Mouse (Mus musculus): ENCODE results near the gene Afdn. TPM values are rescaled to one million over a fixed set of nuclear protein-coding genes. Genes with fewer than 3 reads are reported as not detected.

The Afdn gene
- polyA plus RNA-seq, 1 experiment from 2014 or later: 146 TPM

GRCm38 (mm10) chr17:13898838-13899237, 138.5 kb downstream of the Afdn start:
- H3K4me3 ChIP-seq (replicated peaks; ENCODE audit: low read length): no peak overlapping the region
- H3K9ac ChIP-seq (replicated peaks; ENCODE audit: low read depth, low read length): no peak overlapping the region
- peaks cover 32% of the 10 kb centered on the region; the same call in 1 of the 2 replicates for H3K36me3 ChIP-seq (ENCODE audit: control insufficient read depth, insufficient read depth)
- H3K27ac ChIP-seq (ENCODE audit: low read length): no peak overlapping the region
- WGBS: 91% methylated on average over 17 of the region's 17 CpGs
- no peaks in the 10 kb centered on the region for H3K27me3 ChIP-seq (replicated peaks; ENCODE audit: control insufficient read depth, insufficient read depth, low read length)
- ATAC-seq: no peak
- no peaks in the 10 kb centered on the region for H3K4me1 ChIP-seq (replicated peaks; ENCODE audit: control insufficient read depth, insufficient read depth, low read length)
- H3K9me3 ChIP-seq (ENCODE audit: control insufficient read depth, low read length): no peaks in the 10 kb centered on the region
- no peak overlapping the region for H3K4me2 ChIP-seq (ENCODE audit: low read length)

- Histone ChIP-seq H3K4me1 (replicated peaks; ENCODE audit: control insufficient read depth, insufficient read depth, low read length) (no peaks in the 10 kb centered on the region), H3K4me2 (ENCODE audit: low read length) (no peak overlapping the region), H3K27me3 (replicated peaks; ENCODE audit: control insufficient read depth, insufficient read depth, low read length) (no peaks in the 10 kb centered on the region), H3K9me3 (ENCODE audit: control insufficient read depth, low read length) (no peaks in the 10 kb centered on the region), H3K4me3 (replicated peaks; ENCODE audit: low read length) (no peak overlapping the region), H3K27ac (ENCODE audit: low read length) (no peak overlapping the region), H3K36me3 (ENCODE audit: control insufficient read depth, insufficient read depth) (peaks cover 33% of the 10 kb centered on the region; the same call in 1 of the 2 replicates), H3K9ac (replicated peaks; ENCODE audit: low read depth, low read length) (no peak overlapping the region)
- WGBS: 91% methylated on average over 7 of the region's 7 CpGs
- no peak for ATAC-seq
These were observed 138.9 kb downstream of the Afdn start for GRCm38 (mm10) chr17:13899241-13899640.

- H3K9me3 ChIP-seq (ENCODE audit: control insufficient read depth, low read length): no peaks in the 10 kb centered on the region
- no peaks in the 10 kb centered on the region for H3K4me1 ChIP-seq (replicated peaks; ENCODE audit: control insufficient read depth, insufficient read depth, low read length)
- H3K27me3 ChIP-seq (replicated peaks; ENCODE audit: control insufficient read depth, insufficient read depth, low read length): no peaks in the 10 kb centered on the region
- H3K4me2 ChIP-seq (ENCODE audit: low read length): no peak overlapping the region
- peaks cover 27% of the 10 kb centered on the region; the same call in 1 of the 2 replicates for H3K36me3 ChIP-seq (ENCODE audit: control insufficient read depth, insufficient read depth)
- H3K27ac ChIP-seq (ENCODE audit: low read length): no peak overlapping the region
- WGBS: 92% methylated on average over 8 of the region's 8 CpGs
- ATAC-seq: no peak
- no peak overlapping the region for H3K9ac ChIP-seq (replicated peaks; ENCODE audit: low read depth, low read length)
- no peak overlapping the region for H3K4me3 ChIP-seq (replicated peaks; ENCODE audit: low read length)
These were observed 143.5 kb downstream of the Afdn start for GRCm38 (mm10) chr17:13903793-13904192.

GRCm38 (mm10) chr17:13907082-13907481, 146.7 kb downstream of the Afdn start:
- Histone ChIP-seq H3K9me3 (ENCODE audit: control insufficient read depth, low read length) (no peaks in the 10 kb centered on the region), H3K27me3 (replicated peaks; ENCODE audit: control insufficient read depth, insufficient read depth, low read length) (no peaks in the 10 kb centered on the region), H3K4me3 (replicated peaks; ENCODE audit: low read length) (no peak overlapping the region), H3K4me1 (replicated peaks; ENCODE audit: control insufficient read depth, insufficient read depth, low read length) (no peaks in the 10 kb centered on the region), H3K9ac (replicated peaks; ENCODE audit: low read depth, low read length) (no peak overlapping the region), H3K4me2 (ENCODE audit: low read length) (no peak overlapping the region), H3K36me3 (ENCODE audit: control insufficient read depth, insufficient read depth) (peaks cover 11% of the 10 kb centered on the region; the same call in 1 of the 2 replicates), H3K27ac (ENCODE audit: low read length) (no peak overlapping the region)
- WGBS: 94% methylated on average over 5 of the region's 5 CpGs
- no peak for ATAC-seq

- H3K4me3 ChIP-seq (replicated peaks; ENCODE audit: low read length): no peak overlapping the region
- H3K4me1 ChIP-seq (replicated peaks; ENCODE audit: control insufficient read depth, insufficient read depth, low read length): no peaks in the 10 kb centered on the region
- H3K4me2 ChIP-seq (ENCODE audit: low read length): no peak overlapping the region
- no peak overlapping the region for H3K27ac ChIP-seq (ENCODE audit: low read length)
- H3K36me3 ChIP-seq (ENCODE audit: control insufficient read depth, insufficient read depth): peaks cover 9% of the 10 kb centered on the region; the same call in 1 of the 2 replicates
- H3K9me3 ChIP-seq (ENCODE audit: control insufficient read depth, low read length): no peaks in the 10 kb centered on the region
- H3K9ac ChIP-seq (replicated peaks; ENCODE audit: low read depth, low read length): no peak overlapping the region
- no peak for ATAC-seq
- H3K27me3 ChIP-seq (replicated peaks; ENCODE audit: control insufficient read depth, insufficient read depth, low read length): no peaks in the 10 kb centered on the region
- WGBS: 86% methylated on average over 1 of the region's 1 CpGs
These were observed 147.3 kb downstream of the Afdn start for GRCm38 (mm10) chr17:13907681-13908080.

GRCm38 (mm10) chr17:13913951-13914350, 153.6 kb downstream of the Afdn start:
- WGBS: 36% methylated on average over 4 of the region's 4 CpGs
- H3K4me1 ChIP-seq (replicated peaks; ENCODE audit: control insufficient read depth, insufficient read depth, low read length): no peaks in the 10 kb centered on the region; the same call in 1 of the 2 replicates
- ATAC-seq: no peak
- H3K9ac ChIP-seq (replicated peaks; ENCODE audit: low read depth, low read length): no peak overlapping the region
- H3K9me3 ChIP-seq (ENCODE audit: control insufficient read depth, low read length): no peaks in the 10 kb centered on the region
- H3K27me3 ChIP-seq (replicated peaks; ENCODE audit: control insufficient read depth, insufficient read depth, low read length): no peaks in the 10 kb centered on the region
- H3K4me3 ChIP-seq (replicated peaks; ENCODE audit: low read length): no peak overlapping the region
- no peak overlapping the region for H3K27ac ChIP-seq (ENCODE audit: low read length)
- H3K4me2 ChIP-seq (ENCODE audit: low read length): no peak overlapping the region
- no peaks in the 10 kb centered on the region for H3K36me3 ChIP-seq (ENCODE audit: control insufficient read depth, insufficient read depth)

GRCm38 (mm10) chr17:13914531-13914930, 154.2 kb downstream of the Afdn start:
- WGBS: 79% methylated on average over 4 of the region's 4 CpGs
- ATAC-seq: no peak
- Histone ChIP-seq H3K36me3 (ENCODE audit: control insufficient read depth, insufficient read depth) (no peaks in the 10 kb centered on the region), H3K27ac (ENCODE audit: low read length) (no peak overlapping the region), H3K4me3 (replicated peaks; ENCODE audit: low read length) (no peak overlapping the region), H3K9ac (replicated peaks; ENCODE audit: low read depth, low read length) (no peak overlapping the region), H3K4me2 (ENCODE audit: low read length) (no peak overlapping the region), H3K9me3 (ENCODE audit: control insufficient read depth, low read length) (no peaks in the 10 kb centered on the region), H3K27me3 (replicated peaks; ENCODE audit: control insufficient read depth, insufficient read depth, low read length) (no peaks in the 10 kb centered on the region), H3K4me1 (replicated peaks; ENCODE audit: control insufficient read depth, insufficient read depth, low read length) (no peaks in the 10 kb centered on the region; the same call in 1 of the 2 replicates)

GRCm38 (mm10) chr17:13920771-13921170, 160.4 kb downstream of the Afdn start:
- no peak overlapping the region for H3K9ac ChIP-seq (replicated peaks; ENCODE audit: low read depth, low read length)
- no peaks in the 10 kb centered on the region for H3K27me3 ChIP-seq (replicated peaks; ENCODE audit: control insufficient read depth, insufficient read depth, low read length)
- no peak for ATAC-seq
- no peaks in the 10 kb centered on the region for H3K9me3 ChIP-seq (ENCODE audit: control insufficient read depth, low read length)
- H3K4me2 ChIP-seq (ENCODE audit: low read length): no peak overlapping the region
- no peaks in the 10 kb centered on the region for H3K4me1 ChIP-seq (replicated peaks; ENCODE audit: control insufficient read depth, insufficient read depth, low read length)
- H3K36me3 ChIP-seq (ENCODE audit: control insufficient read depth, insufficient read depth): no peaks in the 10 kb centered on the region
- H3K4me3 ChIP-seq (replicated peaks; ENCODE audit: low read length): no peak overlapping the region
- H3K27ac ChIP-seq (ENCODE audit: low read length): no peak overlapping the region
- 86% methylated on average over 2 of the region's 2 CpGs for WGBS

- H3K4me1 ChIP-seq (replicated peaks; ENCODE audit: control insufficient read depth, insufficient read depth, low read length): no peaks in the 10 kb centered on the region
- 66% methylated on average over 2 of the region's 2 CpGs for whole genome bisulfite sequencing
These were observed 163.1 kb downstream of the Afdn start for GRCm38 (mm10) chr17:13923418-13923817.

GRCm38 (mm10) chr17:13924588-13924987, 164.2 kb downstream of the Afdn start:
- H3K4me3 ChIP-seq (replicated peaks; ENCODE audit: low read length): no peak overlapping the region
- no peak for ATAC-seq
- no peaks in the 10 kb centered on the region for H3K36me3 ChIP-seq (ENCODE audit: control insufficient read depth, insufficient read depth)
- H3K4me2 ChIP-seq (ENCODE audit: low read length): no peak overlapping the region
- 98% methylated on average over 2 of the region's 2 CpGs for WGBS
- H3K27ac ChIP-seq (ENCODE audit: low read length): no peak overlapping the region
- no peaks in the 10 kb centered on the region for H3K27me3 ChIP-seq (replicated peaks; ENCODE audit: control insufficient read depth, insufficient read depth, low read length)
- H3K9me3 ChIP-seq (ENCODE audit: control insufficient read depth, low read length): no peaks in the 10 kb centered on the region
- H3K4me1 ChIP-seq (replicated peaks; ENCODE audit: control insufficient read depth, insufficient read depth, low read length): no peaks in the 10 kb centered on the region
- no peak overlapping the region for H3K9ac ChIP-seq (replicated peaks; ENCODE audit: low read depth, low read length)

More at GRCm38 (mm10) chr17:13923418-13923817, 163.1 kb downstream of the Afdn start:
- Histone ChIP-seq H3K9me3 (ENCODE audit: control insufficient read depth, low read length) (no peaks in the 10 kb centered on the region), H3K36me3 (ENCODE audit: control insufficient read depth, insufficient read depth) (no peaks in the 10 kb centered on the region), H3K4me2 (ENCODE audit: low read length) (no peak overlapping the region), H3K9ac (replicated peaks; ENCODE audit: low read depth, low read length) (no peak overlapping the region), H3K27ac (ENCODE audit: low read length) (no peak overlapping the region), H3K27me3 (replicated peaks; ENCODE audit: control insufficient read depth, insufficient read depth, low read length) (no peaks in the 10 kb centered on the region), H3K4me3 (replicated peaks; ENCODE audit: low read length) (no peak overlapping the region)
- ATAC-seq: no peak
